Mouse (Mus musculus): ENCODE data around the gene Helz2. TPM values are rescaled to one million over a fixed set of nuclear protein-coding genes. Genes with fewer than 3 reads are reported as not detected.
"Not testable (repeated sequence)": the region's sequence is repeated elsewhere in the genome, so short reads cannot be mapped to it uniquely, and the experiment has no call there.

Helz2 gene
- 1.7 and 1.9 TPM in 2 replicates for polyA plus RNA-seq (2016; fragmentation: Nextera tagmentation; extraction: Ambion mirVana)

- ATAC-seq (ENCODE audit: insufficient number of reproducible peaks, low FRiP score), result peak; percentile 84
- no peak within 1 kb of the TSS for H3K27ac ChIP-seq (ENCODE audit: poor library complexity, severe bottlenecking)
Observed at GRCm38 (mm10) chr2:181241602-181242313, at the start of gene Helz2. Gene Helz2, minus strand, starts transcription at chr2:181242027.

DNA sequence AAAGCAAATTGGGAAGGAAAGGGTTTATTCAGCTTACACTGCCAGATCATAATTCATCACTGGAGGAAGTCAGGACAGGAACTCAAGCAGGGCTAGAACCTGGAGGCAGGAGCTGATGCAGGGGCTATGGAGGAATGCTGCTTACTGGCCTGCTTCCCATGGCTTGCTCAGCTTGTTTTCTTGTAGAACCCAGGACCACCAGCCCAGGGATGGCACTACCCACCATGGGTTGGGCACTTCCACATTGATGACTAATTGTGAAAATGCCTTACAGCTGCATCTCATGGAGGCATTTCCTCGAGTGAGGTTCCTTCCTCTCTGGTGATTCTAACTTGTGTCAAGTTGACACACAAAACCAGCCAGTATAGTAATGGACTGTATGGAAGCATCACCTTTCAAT lies 49.1 kb upstream of the Helz2 start:
- peaks cover 17% of the 10 kb centered on the region for H3K4me1 ChIP-seq (replicated peaks)
- no peaks in the 10 kb centered on the region for H3K9me3 ChIP-seq (replicated peaks)
- WGBS, result 76% methylated on average over 1 of the region's 1 CpGs
- H3K4me2 ChIP-seq, result no peak overlapping the region
- no peak overlapping the region for H3K4me3 ChIP-seq
- no peak overlapping the region for H3K27ac ChIP-seq (ENCODE audit: poor library complexity, severe bottlenecking)
- H3K36me3 ChIP-seq, result peaks cover 9% of the 10 kb centered on the region
- ATAC-seq (ENCODE audit: insufficient number of reproducible peaks, low FRiP score), result no peak
- no peaks in the 10 kb centered on the region for H3K27me3 ChIP-seq (replicated peaks)
- H3K9ac ChIP-seq, result no peak overlapping the region

More at GRCm38 (mm10) chr2:181241602-181242313, at the start of gene Helz2:
- H3K4me2 ChIP-seq, result peak within 1 kb of the TSS; percentile 69
- no peaks in the 10 kb centered on the region for H3K9me3 ChIP-seq (replicated peaks)
- WGBS, result 5% methylated on average over 16 of the region's 16 CpGs
- peak within 1 kb of the TSS; percentile 52 for H3K4me3 ChIP-seq
- peak within 1 kb of the TSS; percentile 66 for H3K9ac ChIP-seq
- H3K4me1 ChIP-seq (replicated peaks), result peaks cover 8% of the 10 kb centered on the region; the same call in 1 of the 2 replicates
- H3K27me3 ChIP-seq (replicated peaks), result no peaks in the 10 kb centered on the region
- 0 out of 2 replicates have a peak, but pooled peaks cover 10% of the 10 kb centered on the region for H3K36me3 ChIP-seq

DNA sequence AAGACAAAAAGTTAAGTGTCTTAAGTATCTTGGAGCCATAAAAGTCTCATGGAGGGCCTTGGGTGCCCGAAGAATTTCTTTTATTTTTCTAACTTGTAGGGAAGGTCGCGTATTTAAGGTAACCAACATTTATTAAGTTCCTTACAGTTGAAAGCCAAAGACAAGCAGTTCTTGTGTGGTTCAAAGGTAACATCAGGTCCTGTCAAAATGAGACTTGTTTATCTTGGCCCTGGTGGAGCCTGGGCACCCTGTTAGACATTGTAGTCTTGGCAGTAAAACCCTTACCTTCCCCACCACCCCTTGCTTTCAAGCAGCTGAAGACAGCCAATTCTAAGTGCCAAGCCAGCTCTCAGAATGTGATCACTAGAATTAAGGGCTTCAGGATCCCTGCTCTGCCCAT lies 46.9 kb upstream of the Helz2 start:
- WGBS, result 77% methylated on average over 3 of the region's 3 CpGs
- H3K9ac ChIP-seq, result peak overlapping the region; percentile 70; the same call in 1 of the 2 replicates
- peak overlapping the region; percentile 56 for H3K4me3 ChIP-seq
- no peaks in the 10 kb centered on the region for H3K27me3 ChIP-seq (replicated peaks)
- no peak overlapping the region for H3K27ac ChIP-seq (ENCODE audit: poor library complexity, severe bottlenecking)
- peaks cover 17% of the 10 kb centered on the region for H3K4me1 ChIP-seq (replicated peaks)
- H3K4me2 ChIP-seq, result peak overlapping the region; percentile 70
- H3K36me3 ChIP-seq, result peaks cover 19% of the 10 kb centered on the region
- H3K9me3 ChIP-seq (replicated peaks), result no peaks in the 10 kb centered on the region
- ATAC-seq (ENCODE audit: insufficient number of reproducible peaks, low FRiP score), result no peak

DNA sequence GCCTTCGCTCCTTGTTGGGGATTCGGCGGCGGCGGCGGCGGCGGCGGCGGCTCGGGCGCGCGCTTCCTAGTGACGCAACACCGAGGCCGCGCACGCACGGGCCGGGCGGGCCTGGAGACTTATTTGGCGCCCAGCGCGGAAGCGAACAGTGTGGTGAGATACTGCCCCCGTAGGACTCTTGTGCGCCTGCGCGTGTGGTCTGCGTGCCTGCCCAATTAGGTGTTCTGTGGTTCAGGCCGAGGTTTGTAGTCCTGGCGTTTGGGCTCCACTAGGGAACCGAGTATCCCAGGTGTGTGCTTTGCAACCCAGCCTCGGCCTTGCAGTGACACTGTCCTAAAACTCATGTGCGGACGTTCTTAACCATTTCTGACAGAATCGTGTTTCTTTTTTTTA lies 46.1 kb upstream of the Helz2 start, which contains the start of gene Gmeb2:
Gmeb2 (minus strand) TSS at position 78 of the 393 bp plus-strand sequence.
- not testable (repeated sequence) for H3K27me3 ChIP-seq (replicated peaks); H3K9me3 ChIP-seq (replicated peaks)
- Histone ChIP-seq H3K27ac (ENCODE audit: poor library complexity, severe bottlenecking) (peak within 1 kb of the TSS; percentile 95), H3K9ac (peak within 1 kb of the TSS; percentile 78), H3K36me3 (peaks cover 25% of the 10 kb centered on the region), H3K4me2 (peak within 1 kb of the TSS; percentile 70), H3K4me3 (peak within 1 kb of the TSS; percentile 56), H3K4me1 (replicated peaks) (peaks cover 17% of the 10 kb centered on the region)
- WGBS, result under 1% methylated on average over 38 of the region's 38 CpGs
- peak; percentile 97 for ATAC-seq (ENCODE audit: insufficient number of reproducible peaks, low FRiP score)

GRCm38 (mm10) chr2:181287338-181287957 lies 45.6 kb upstream of the Helz2 start:
- H3K4me1 ChIP-seq (replicated peaks), result peaks cover 17% of the 10 kb centered on the region
- H3K27me3 ChIP-seq (replicated peaks), result no peaks in the 10 kb centered on the region
- H3K36me3 ChIP-seq, result peaks cover 25% of the 10 kb centered on the region
- H3K27ac ChIP-seq (ENCODE audit: poor library complexity, severe bottlenecking), result peak overlapping the region; percentile 95
- peak; percentile 90 for ATAC-seq (ENCODE audit: insufficient number of reproducible peaks, low FRiP score)
- peak overlapping the region; percentile 56 for H3K4me3 ChIP-seq
- H3K4me2 ChIP-seq, result peak overlapping the region; percentile 67
- H3K9me3 ChIP-seq (replicated peaks), result no peaks in the 10 kb centered on the region
- 1% methylated on average over 66 of the region's 71 CpGs for WGBS
- peak overlapping the region; percentile 78 for H3K9ac ChIP-seq

GRCm38 (mm10) chr2:181286629-181287337 lies 45.0 kb upstream of the Helz2 start:
- H3K4me1 ChIP-seq (replicated peaks), result peaks cover 17% of the 10 kb centered on the region
- WGBS, result 52% methylated on average over 6 of the region's 6 CpGs
- H3K9ac ChIP-seq, result peak overlapping the region; percentile 78

DNA sequence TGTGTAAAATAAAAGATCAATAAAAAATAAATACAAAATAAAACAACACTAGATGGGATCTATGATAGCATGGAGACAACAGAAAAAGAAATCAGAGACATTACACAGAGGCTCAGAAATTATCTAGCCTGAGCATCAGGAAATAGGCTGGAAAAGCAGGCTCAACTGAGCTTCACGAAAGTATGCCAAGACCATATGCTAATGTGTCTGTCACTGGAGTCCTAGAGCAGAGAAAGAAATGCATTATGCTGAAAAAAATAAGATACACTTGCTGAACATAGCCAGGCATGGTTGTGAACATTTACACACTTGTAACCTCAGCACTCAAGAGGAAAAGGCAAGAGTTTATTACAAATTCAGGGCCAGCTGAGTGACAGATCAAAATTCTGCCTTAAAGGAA lies 38.1 kb upstream of the Helz2 start:
- H3K4me2 ChIP-seq, result no peak overlapping the region
- WGBS, result 84% methylated on average over 1 of the region's 1 CpGs
- no peaks in the 10 kb centered on the region for H3K4me1 ChIP-seq (replicated peaks)
- peaks cover 46% of the 10 kb centered on the region for H3K36me3 ChIP-seq
- no peak overlapping the region for H3K9ac ChIP-seq
- ATAC-seq (ENCODE audit: insufficient number of reproducible peaks, low FRiP score), result no peak
- no peaks in the 10 kb centered on the region for H3K9me3 ChIP-seq (replicated peaks)
- no peak overlapping the region for H3K27ac ChIP-seq (ENCODE audit: poor library complexity, severe bottlenecking)
- H3K4me3 ChIP-seq, result no peak overlapping the region
- no peaks in the 10 kb centered on the region for H3K27me3 ChIP-seq (replicated peaks)

More at GRCm38 (mm10) chr2:181286629-181287337, 45.0 kb upstream of the Helz2 start:
- peak overlapping the region; percentile 56 for H3K4me3 ChIP-seq
- ATAC-seq (ENCODE audit: insufficient number of reproducible peaks, low FRiP score), result no peak
- H3K27ac ChIP-seq (ENCODE audit: poor library complexity, severe bottlenecking), result peak overlapping the region; percentile 95
- peaks cover 29% of the 10 kb centered on the region for H3K36me3 ChIP-seq
- no peaks in the 10 kb centered on the region for H3K27me3 ChIP-seq (replicated peaks)
- peak overlapping the region; percentile 67 for H3K4me2 ChIP-seq
- no peaks in the 10 kb centered on the region for H3K9me3 ChIP-seq (replicated peaks)

- Histone ChIP-seq H3K4me3 (no peak overlapping the region), H3K9me3 (replicated peaks) (no peaks in the 10 kb centered on the region), H3K4me1 (replicated peaks) (no peaks in the 10 kb centered on the region), H3K4me2 (no peak overlapping the region), H3K27ac (ENCODE audit: poor library complexity, severe bottlenecking) (no peak overlapping the region), H3K36me3 (peaks cover 43% of the 10 kb centered on the region), H3K9ac (no peak overlapping the region), H3K27me3 (replicated peaks) (no peaks in the 10 kb centered on the region)
- WGBS, result 73% methylated on average over 3 of the region's 3 CpGs
- ATAC-seq (ENCODE audit: insufficient number of reproducible peaks, low FRiP score), result 0 out of 2 replicates have a peak, but pooled peaks have one; percentile 18
Observed at GRCm38 (mm10) chr2:181277866-181278265, 36.0 kb upstream of the Helz2 start.

DNA sequence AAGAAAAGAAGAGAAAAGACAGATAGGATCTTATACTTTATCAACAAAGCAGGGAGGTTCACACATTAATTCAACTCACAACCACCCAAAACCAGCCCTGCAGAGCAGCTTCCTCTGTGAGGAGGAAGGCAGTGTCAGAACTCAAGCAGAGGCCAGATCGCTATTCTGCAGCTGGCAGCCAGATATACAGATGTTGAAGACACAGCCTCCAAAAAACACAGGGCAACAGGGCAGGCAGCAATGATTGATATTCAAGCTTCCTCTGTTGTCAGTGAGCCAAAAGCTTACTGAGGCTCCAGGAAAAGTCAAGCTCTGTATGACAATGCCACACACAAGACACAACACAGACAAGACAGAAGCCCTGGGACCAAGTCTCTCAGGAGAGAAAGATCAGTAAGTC lies 34.9 kb upstream of the Helz2 start:
- ATAC-seq (ENCODE audit: insufficient number of reproducible peaks, low FRiP score), result no peak
- no peaks in the 10 kb centered on the region for H3K27me3 ChIP-seq (replicated peaks)
- H3K4me3 ChIP-seq, result no peak overlapping the region
- H3K36me3 ChIP-seq, result peaks cover 39% of the 10 kb centered on the region
- no peaks in the 10 kb centered on the region for H3K9me3 ChIP-seq (replicated peaks)
- H3K4me2 ChIP-seq, result no peak overlapping the region
- H3K27ac ChIP-seq (ENCODE audit: poor library complexity, severe bottlenecking), result no peak overlapping the region
- H3K4me1 ChIP-seq (replicated peaks), result no peaks in the 10 kb centered on the region
- WGBS, result 72% methylated on average over 1 of the region's 1 CpGs
- no peak overlapping the region for H3K9ac ChIP-seq

GRCm38 (mm10) chr2:181274639-181275038 lies 32.8 kb upstream of the Helz2 start:
- no peaks in the 10 kb centered on the region for H3K9me3 ChIP-seq (replicated peaks)
- H3K9ac ChIP-seq, result no peak overlapping the region
- no peak overlapping the region for H3K4me3 ChIP-seq
- H3K36me3 ChIP-seq, result peaks cover 54% of the 10 kb centered on the region
- no peaks in the 10 kb centered on the region for H3K27me3 ChIP-seq (replicated peaks)
- no peaks in the 10 kb centered on the region for H3K4me1 ChIP-seq (replicated peaks)
- no peak overlapping the region for H3K27ac ChIP-seq (ENCODE audit: poor library complexity, severe bottlenecking)
- WGBS, result 89% methylated on average over 4 of the region's 4 CpGs
- H3K4me2 ChIP-seq, result no peak overlapping the region
- ATAC-seq (ENCODE audit: insufficient number of reproducible peaks, low FRiP score), result no peak

GRCm38 (mm10) chr2:181273829-181274228 lies 32.0 kb upstream of the Helz2 start:
- H3K4me2 ChIP-seq, result no peak overlapping the region
- no peaks in the 10 kb centered on the region for H3K4me1 ChIP-seq (replicated peaks)
- no peak overlapping the region for H3K9ac ChIP-seq
- no peaks in the 10 kb centered on the region for H3K27me3 ChIP-seq (replicated peaks)
- H3K9me3 ChIP-seq (replicated peaks), result no peaks in the 10 kb centered on the region
- H3K36me3 ChIP-seq, result peaks cover 56% of the 10 kb centered on the region
- no peak overlapping the region for H3K4me3 ChIP-seq
- WGBS, result 93% methylated on average over 2 of the region's 2 CpGs
- H3K27ac ChIP-seq (ENCODE audit: poor library complexity, severe bottlenecking), result no peak overlapping the region
- no peak for ATAC-seq (ENCODE audit: insufficient number of reproducible peaks, low FRiP score)
